Mouse (Mus musculus) intestine, embryonic 15.5 days (tissue): ENCODE measurements around the gene Clec2l. TPM values are rescaled to one million over a fixed set of nuclear protein-coding genes. Genes with fewer than 3 reads are reported as not detected.

Experiments
- ATAC-seq: fragments of 200-750 bp; cut with Nextera tagmentation; 2 replicates; pipeline ENCODE4 v1.8.0; 2017; ENCODE audit warnings: moderate TSS enrichment, moderate library complexity
- H3K27ac ChIP-seq: fragments of 300-500 bp; sonication (generic); 2 replicates; pipeline ENCODE4 v1.5.1; 2015; ENCODE audit warnings: mild to moderate bottlenecking, inconsistent platforms
- H3K27me3 ChIP-seq: fragments of 300-500 bp; sonication (generic); replicated peaks from 2 replicates; pipeline ENCODE4 v1.6.1; 2015; ENCODE audit warnings: inconsistent platforms
- H3K36me3 ChIP-seq: fragments of 300-500 bp; sonication (generic); 2 replicates; pipeline ENCODE4 v1.6.1; 2015; ENCODE audit warnings: inconsistent platforms
- H3K4me1 ChIP-seq: fragments of 300-500 bp; sonication (generic); replicated peaks from 2 replicates; pipeline ENCODE4 v1.6.1; 2015; ENCODE audit warnings: inconsistent platforms
- H3K4me2 ChIP-seq: fragments of 300-500 bp; sonication (generic); replicated peaks from 2 replicates; pipeline ENCODE4 v1.6.1; 2015; ENCODE audit warnings: mild to moderate bottlenecking, inconsistent platforms
- H3K4me3 ChIP-seq: fragments of 300-500 bp; sonication (generic); replicated peaks from 2 replicates; pipeline ENCODE4 v1.5.1; 2015; ENCODE audit warnings: inconsistent platforms
- H3K9ac ChIP-seq: fragments of 300-500 bp; sonication (generic); 2 replicates; pipeline ENCODE4 v1.6.1; 2015; ENCODE audit warnings: inconsistent platforms
- H3K9me3 ChIP-seq: fragments of 300-500 bp; sonication (generic); 2 replicates; pipeline ENCODE4 v1.6.1; 2016; ENCODE audit warnings: inconsistent platforms
- WGBS: fragments of 180-500 bp; shearing (Covaris S2); methylation state at CpG from one replicate; pipeline ENCODE4 v1.1.7; 2015; 5-methylcytosine and 5-hydroxymethylcytosine counted together
- polyA plus RNA-seq: library from polyadenylated mRNA; unstranded; fragments of >200 nt; fragmentation: Nextera tagmentation; extraction: Ambion mirVana; gene quantifications from 2 replicates; pipeline ENCODE4 v1.2.1, GENCODE M21; 2015

Clec2l gene
- polyA plus RNA-seq, 1 experiment from 2014 or later, result 2.0 TPM

GRCm38 (mm10) chr6:38702810-38703399 lies 40.0 kb downstream of the Clec2l start:
- H3K4me1 ChIP-seq, result peaks cover 9% of the 10 kb centered on the region
- H3K4me3 ChIP-seq, result no peak overlapping the region
- H3K4me2 ChIP-seq, result no peak overlapping the region
- H3K9ac ChIP-seq, result no peak overlapping the region
- peaks cover 41% of the 10 kb centered on the region for H3K36me3 ChIP-seq
- H3K27ac ChIP-seq, result no peak overlapping the region
- no peak for ATAC-seq
- WGBS, result 44% methylated on average over 6 of the region's 6 CpGs
- no peaks in the 10 kb centered on the region for H3K27me3 ChIP-seq
- H3K9me3 ChIP-seq, result no peaks in the 10 kb centered on the region

GRCm38 (mm10) chr6:38703526-38703925 lies 40.7 kb downstream of the Clec2l start:
- ATAC-seq, result no peak
- Histone ChIP-seq H3K9me3 (no peaks in the 10 kb centered on the region), H3K27ac (no peak overlapping the region), H3K4me3 (no peak overlapping the region), H3K27me3 (no peaks in the 10 kb centered on the region), H3K9ac (no peak overlapping the region), H3K4me1 (peaks cover 5% of the 10 kb centered on the region; the same call in 1 of the 2 replicates), H3K4me2 (no peak overlapping the region), H3K36me3 (peaks cover 36% of the 10 kb centered on the region; the same call in 1 of the 2 replicates)
- WGBS, result 89% methylated on average over 6 of the region's 6 CpGs

- Histone ChIP-seq H3K27me3 (no peaks in the 10 kb centered on the region), H3K4me3 (no peak overlapping the region), H3K36me3 (peaks cover 29% of the 10 kb centered on the region; the same call in 1 of the 2 replicates), H3K27ac (no peak overlapping the region), H3K4me2 (no peak overlapping the region), H3K4me1 (no peaks in the 10 kb centered on the region), H3K9ac (no peak overlapping the region), H3K9me3 (no peaks in the 10 kb centered on the region)
- no peak for ATAC-seq
- WGBS, result 76% methylated on average over 7 of the region's 7 CpGs
Observed at GRCm38 (mm10) chr6:38704264-38704984, 41.6 kb downstream of the Clec2l start.

- Histone ChIP-seq H3K9me3 (no peaks in the 10 kb centered on the region), H3K36me3 (peaks cover 42% of the 10 kb centered on the region)
- WGBS, result 90% methylated on average over 3 of the region's 3 CpGs
Observed at GRCm38 (mm10) chr6:38710449-38710848, 47.6 kb downstream of the Clec2l start.

GRCm38 (mm10) chr6:38713957-38714898 lies 51.4 kb downstream of the Clec2l start:
- H3K27me3 ChIP-seq, result no peaks in the 10 kb centered on the region
- WGBS, result 86% methylated on average over 19 of the region's 19 CpGs
- H3K4me3 ChIP-seq, result no peak overlapping the region
- H3K9me3 ChIP-seq, result no peaks in the 10 kb centered on the region
- ATAC-seq, result no peak
- 0 out of 2 replicates have a peak overlapping the region, but pooled peaks have one; percentile 6 for H3K27ac ChIP-seq
- no peak overlapping the region; the same call in 1 of the 2 replicates for H3K9ac ChIP-seq
- no peaks in the 10 kb centered on the region for H3K4me1 ChIP-seq
- H3K4me2 ChIP-seq, result no peak overlapping the region
- H3K36me3 ChIP-seq, result peaks cover 57% of the 10 kb centered on the region

More at GRCm38 (mm10) chr6:38710449-38710848, 47.6 kb downstream of the Clec2l start:
- H3K4me3 ChIP-seq, result no peak overlapping the region
- ATAC-seq, result no peak
- no peak overlapping the region for H3K27ac ChIP-seq
- H3K9ac ChIP-seq, result no peak overlapping the region
- H3K4me1 ChIP-seq, result no peaks in the 10 kb centered on the region
- H3K4me2 ChIP-seq, result no peak overlapping the region
- H3K27me3 ChIP-seq, result no peaks in the 10 kb centered on the region

- Histone ChIP-seq H3K4me1 (no peaks in the 10 kb centered on the region), H3K4me2 (no peak overlapping the region), H3K36me3 (peaks cover 55% of the 10 kb centered on the region), H3K4me3 (no peak overlapping the region), H3K9me3 (no peaks in the 10 kb centered on the region), H3K27ac (no peak overlapping the region), H3K27me3 (no peaks in the 10 kb centered on the region), H3K9ac (no peak overlapping the region)
- no peak for ATAC-seq
- 93% methylated on average over 16 of the region's 16 CpGs for WGBS
Observed at GRCm38 (mm10) chr6:38715881-38716280, 53.0 kb downstream of the Clec2l start.

- Histone ChIP-seq H3K4me3 (no peak overlapping the region), H3K27ac (no peak overlapping the region), H3K4me1 (no peaks in the 10 kb centered on the region), H3K9ac (no peak overlapping the region), H3K9me3 (no peaks in the 10 kb centered on the region), H3K36me3 (peaks cover 47% of the 10 kb centered on the region), H3K4me2 (no peak overlapping the region), H3K27me3 (no peaks in the 10 kb centered on the region)
- WGBS, result 93% methylated on average over 7 of the region's 7 CpGs
- ATAC-seq, result no peak
Observed at GRCm38 (mm10) chr6:38718625-38719024, 55.8 kb downstream of the Clec2l start.

GRCm38 (mm10) chr6:38719229-38719628 lies 56.4 kb downstream of the Clec2l start:
- peaks cover 42% of the 10 kb centered on the region for H3K36me3 ChIP-seq
- no peaks in the 10 kb centered on the region for H3K27me3 ChIP-seq

GRCm38 (mm10) chr6:38721361-38721760 lies 58.5 kb downstream of the Clec2l start:
- Histone ChIP-seq H3K36me3 (peaks cover 28% of the 10 kb centered on the region), H3K9me3 (no peaks in the 10 kb centered on the region), H3K4me3 (no peak overlapping the region), H3K27ac (no peak overlapping the region), H3K9ac (no peak overlapping the region), H3K27me3 (no peaks in the 10 kb centered on the region), H3K4me1 (no peaks in the 10 kb centered on the region), H3K4me2 (no peak overlapping the region)
- no peak for ATAC-seq
- WGBS, result 56% methylated on average over 1 of the region's 1 CpGs

More at GRCm38 (mm10) chr6:38719229-38719628, 56.4 kb downstream of the Clec2l start:
- H3K4me3 ChIP-seq, result no peak overlapping the region
- no peak overlapping the region for H3K9ac ChIP-seq
- H3K4me1 ChIP-seq, result no peaks in the 10 kb centered on the region
- no peaks in the 10 kb centered on the region for H3K9me3 ChIP-seq
- no peak for ATAC-seq
- 85% methylated on average over 6 of the region's 6 CpGs for WGBS
- no peak overlapping the region for H3K4me2 ChIP-seq
- no peak overlapping the region for H3K27ac ChIP-seq

- WGBS, result 91% methylated on average over 3 of the region's 3 CpGs
- Histone ChIP-seq H3K27ac (no peak overlapping the region), H3K36me3 (peaks cover 11% of the 10 kb centered on the region), H3K4me1 (no peaks in the 10 kb centered on the region), H3K9ac (no peak overlapping the region), H3K4me2 (no peak overlapping the region), H3K4me3 (no peak overlapping the region), H3K9me3 (no peaks in the 10 kb centered on the region), H3K27me3 (no peaks in the 10 kb centered on the region)
- ATAC-seq, result no peak
Observed at GRCm38 (mm10) chr6:38725515-38725914, 62.6 kb downstream of the Clec2l start.
